Mouse (Mus musculus): ENCODE results near the gene Cfap100. TPM values are rescaled to one million over a fixed set of nuclear protein-coding genes. Genes with fewer than 3 reads are reported as not detected.

Cfap100 gene
- total RNA-seq, 2 experiments from 2014 or later: not detected

DNA sequence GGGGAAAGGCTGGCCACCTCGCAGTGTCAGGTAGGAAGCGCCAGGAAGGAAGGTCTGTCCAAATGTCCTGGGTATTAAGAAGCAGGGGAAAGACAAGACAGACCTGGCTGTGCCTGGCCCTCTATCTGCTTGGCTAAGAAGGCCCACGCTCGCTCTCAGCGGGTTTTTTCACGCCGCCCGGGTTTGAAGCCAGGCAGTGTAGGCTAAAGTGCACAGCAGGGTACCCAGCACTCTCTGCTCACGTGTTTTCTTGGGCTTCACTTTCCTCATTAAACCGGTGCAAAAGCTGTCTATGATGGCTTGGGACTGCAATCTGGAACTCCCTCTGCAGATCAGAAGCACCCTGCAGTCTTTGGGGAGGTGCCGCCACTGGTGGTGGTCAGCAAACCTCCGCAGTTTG, 33.2 kb upstream of the Cfap100 start:
- no peak for ATAC-seq (replicated peaks; ENCODE audit: low FRiP score, poor library complexity, severe bottlenecking)

GRCm38 (mm10) chr6:90461181-90461580, 32.6 kb upstream of the Cfap100 start:
- no peak for ATAC-seq (replicated peaks; ENCODE audit: low FRiP score, poor library complexity, severe bottlenecking)

DNA sequence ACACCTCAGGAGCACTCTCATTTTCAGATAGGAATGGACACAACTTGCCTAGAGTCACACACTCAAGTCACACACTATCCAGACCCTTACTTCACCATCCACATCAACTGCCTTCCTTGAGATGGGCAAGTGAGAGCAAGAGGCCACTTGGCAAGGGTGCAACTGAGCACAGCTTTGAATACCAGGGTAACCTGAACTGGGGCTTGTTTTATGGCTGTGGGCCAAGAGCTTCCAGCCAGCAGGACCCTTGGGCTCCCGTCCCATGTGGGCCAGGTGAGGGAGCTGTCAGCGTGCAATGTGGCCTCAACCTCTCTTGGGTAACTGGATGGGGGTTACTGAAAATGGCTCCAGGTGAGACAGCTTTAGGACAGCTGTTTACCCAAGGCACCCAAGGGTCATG, 28.8 kb upstream of the Cfap100 start:
- ATAC-seq (replicated peaks; ENCODE audit: low FRiP score, poor library complexity, severe bottlenecking): no peak

DNA sequence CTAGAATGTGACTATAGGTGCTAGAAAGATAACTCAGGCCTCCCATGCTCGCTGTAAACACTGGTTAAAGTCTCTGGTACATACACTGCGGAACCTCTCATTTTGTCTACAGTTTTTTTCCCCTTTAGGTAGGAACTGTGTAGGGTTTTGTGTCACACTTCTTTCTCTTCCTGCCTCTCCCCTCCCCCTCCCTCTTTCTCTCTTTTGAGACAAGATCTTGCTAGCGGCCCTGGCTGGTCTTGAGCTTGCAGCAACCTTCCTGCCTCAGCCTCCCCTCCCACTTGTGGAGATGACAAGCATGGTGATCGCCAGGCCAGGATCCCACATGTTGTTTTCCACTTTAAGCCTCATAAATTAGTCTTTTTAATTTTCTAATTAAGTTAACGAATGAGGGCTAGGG, 25.2 kb upstream of the Cfap100 start:
- ATAC-seq (replicated peaks; ENCODE audit: low FRiP score, poor library complexity, severe bottlenecking): no peak

DNA sequence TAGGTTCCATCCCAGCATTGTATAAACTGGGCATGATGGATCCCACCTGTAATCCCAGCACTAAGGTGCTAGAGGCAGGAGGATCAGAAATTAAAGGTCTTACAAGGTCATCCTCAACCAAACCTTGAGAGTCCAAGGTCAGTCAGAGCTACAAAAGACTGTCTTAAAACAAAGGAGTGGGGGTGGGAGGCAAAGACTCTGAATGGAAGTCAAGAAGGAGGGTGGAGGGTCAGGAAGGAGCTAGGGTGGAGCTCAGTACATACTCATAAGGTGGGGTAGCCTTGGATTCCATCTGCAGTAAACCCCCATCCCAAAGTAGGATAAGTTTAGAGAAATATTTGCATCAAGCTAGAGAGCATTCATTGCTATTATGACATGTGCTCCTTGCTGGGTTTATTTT, 24.0 kb upstream of the Cfap100 start:
- ATAC-seq (replicated peaks; ENCODE audit: low FRiP score, poor library complexity, severe bottlenecking): no peak

GRCm38 (mm10) chr6:90451512-90451911, 22.9 kb upstream of the Cfap100 start:
- no peak for ATAC-seq (replicated peaks; ENCODE audit: low FRiP score, poor library complexity, severe bottlenecking)

DNA sequence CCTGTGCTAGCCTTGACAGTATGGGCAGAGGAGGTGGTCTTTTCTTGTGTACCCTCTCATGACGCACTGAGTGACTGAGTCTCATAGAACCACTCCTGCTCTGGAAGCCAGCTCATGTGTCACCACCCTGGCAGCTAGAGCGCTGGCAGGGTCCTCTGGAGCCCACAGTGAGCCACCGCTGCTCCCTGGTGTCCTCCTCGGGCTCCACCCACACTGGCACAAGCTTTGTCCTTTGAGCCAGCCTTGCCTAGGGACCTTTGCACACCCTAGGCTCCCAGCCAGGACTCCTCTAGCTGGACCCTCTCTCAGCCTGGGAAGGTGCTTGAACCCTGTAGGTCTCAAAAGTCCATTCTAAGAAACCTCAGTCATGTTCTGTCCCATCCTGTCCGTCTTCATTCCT, 22.1 kb upstream of the Cfap100 start:
- ATAC-seq (replicated peaks; ENCODE audit: low FRiP score, poor library complexity, severe bottlenecking): no peak

GRCm38 (mm10) chr6:90450179-90450578, 21.6 kb upstream of the Cfap100 start:
- ATAC-seq (replicated peaks; ENCODE audit: low FRiP score, poor library complexity, severe bottlenecking): no peak

DNA sequence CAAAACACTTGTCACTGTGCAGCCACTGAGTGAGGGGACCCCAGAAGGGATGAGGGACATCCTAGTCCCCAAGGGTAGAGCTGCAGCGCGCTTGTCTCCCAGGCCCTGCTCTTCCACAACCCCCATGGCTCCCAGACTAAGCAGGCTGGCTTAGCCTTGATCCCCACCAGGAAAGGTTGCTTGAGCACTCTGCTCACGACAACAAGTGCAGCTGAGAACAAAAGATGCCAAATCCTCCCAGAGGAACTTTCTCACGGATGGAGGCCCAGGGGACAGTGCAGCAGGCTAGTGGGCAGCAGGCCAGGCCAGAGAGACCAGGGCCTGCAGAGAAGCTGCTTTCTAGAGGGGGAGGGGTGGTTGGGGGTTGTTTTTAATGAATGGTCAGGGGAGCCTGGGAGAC, 18.3 kb upstream of the Cfap100 start:
- no peak for ATAC-seq (replicated peaks; ENCODE audit: low FRiP score, poor library complexity, severe bottlenecking)

DNA sequence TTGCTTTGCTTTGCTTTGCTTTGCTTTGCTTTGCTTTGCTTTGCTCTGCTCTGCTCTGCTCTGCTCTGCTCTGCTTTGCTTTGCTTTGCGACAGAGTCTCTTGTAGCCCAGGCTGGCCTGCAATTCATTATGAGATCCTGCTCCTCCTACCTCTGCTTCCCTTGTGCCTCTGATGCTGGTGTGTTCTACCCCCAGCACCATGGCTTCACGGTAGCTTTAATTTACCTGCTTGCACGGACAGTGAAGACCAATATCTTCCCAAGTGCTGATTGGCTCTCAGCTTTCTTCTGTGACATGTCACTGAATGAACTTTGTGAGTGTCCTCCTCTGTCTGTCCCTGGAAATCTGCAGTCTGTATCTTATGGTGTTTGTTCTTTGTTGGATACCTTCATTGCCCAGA, 8.4 kb upstream of the Cfap100 start:
- ATAC-seq (replicated peaks; ENCODE audit: low FRiP score, poor library complexity, severe bottlenecking): no peak

GRCm38 (mm10) chr6:90436192-90436907, 7.8 kb upstream of the Cfap100 start:
- ATAC-seq (replicated peaks; ENCODE audit: low FRiP score, poor library complexity, severe bottlenecking): no peak

DNA sequence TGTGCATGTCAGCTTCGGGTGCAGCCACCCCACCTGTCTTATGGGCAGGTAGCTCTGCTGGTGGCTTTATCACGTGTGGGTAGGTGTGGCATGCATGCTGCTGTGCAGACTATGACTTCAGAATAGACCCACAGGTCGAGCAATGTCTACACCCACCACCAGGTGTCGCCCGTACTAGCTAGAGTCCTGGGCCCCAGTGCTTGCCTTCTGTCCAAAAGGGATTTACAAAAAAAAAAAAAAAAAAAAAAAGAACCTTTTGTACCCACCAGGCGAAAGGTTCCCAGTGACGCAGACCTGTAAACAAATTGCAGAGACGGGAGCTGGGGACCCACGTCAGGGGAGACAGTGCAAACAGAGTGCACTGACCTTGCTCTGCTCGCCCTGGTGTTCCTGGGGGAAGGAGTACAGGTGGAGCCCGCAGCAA, 6.6 kb upstream of the Cfap100 start:
- 0 out of 2 replicates have a peak, but pooled peaks have one; percentile 49 for ATAC-seq (replicated peaks; ENCODE audit: low FRiP score, poor library complexity, severe bottlenecking)

GRCm38 (mm10) chr6:90434687-90435086, 6.1 kb upstream of the Cfap100 start:
- ATAC-seq (replicated peaks; ENCODE audit: low FRiP score, poor library complexity, severe bottlenecking): no peak

- no peak for ATAC-seq (replicated peaks; ENCODE audit: low FRiP score, poor library complexity, severe bottlenecking)
Measured at GRCm38 (mm10) chr6:90431487-90431886, 2.9 kb upstream of the Cfap100 start.

GRCm38 (mm10) chr6:90429911-90430310, 1.3 kb upstream of the Cfap100 start:
- ATAC-seq (replicated peaks; ENCODE audit: low FRiP score, poor library complexity, severe bottlenecking): no peak

- no peak for ATAC-seq (replicated peaks; ENCODE audit: low FRiP score, poor library complexity, severe bottlenecking)
Measured at GRCm38 (mm10) chr6:90426003-90426402, 2.6 kb downstream of the Cfap100 start.

- ATAC-seq (replicated peaks; ENCODE audit: low FRiP score, poor library complexity, severe bottlenecking): no peak
Measured at GRCm38 (mm10) chr6:90425361-90425760, 3.2 kb downstream of the Cfap100 start.

GRCm38 (mm10) chr6:90422565-90422964, 6.0 kb downstream of the Cfap100 start:
- ATAC-seq (replicated peaks; ENCODE audit: low FRiP score, poor library complexity, severe bottlenecking): 0 out of 2 replicates have a peak, but pooled peaks have one; percentile 55

DNA sequence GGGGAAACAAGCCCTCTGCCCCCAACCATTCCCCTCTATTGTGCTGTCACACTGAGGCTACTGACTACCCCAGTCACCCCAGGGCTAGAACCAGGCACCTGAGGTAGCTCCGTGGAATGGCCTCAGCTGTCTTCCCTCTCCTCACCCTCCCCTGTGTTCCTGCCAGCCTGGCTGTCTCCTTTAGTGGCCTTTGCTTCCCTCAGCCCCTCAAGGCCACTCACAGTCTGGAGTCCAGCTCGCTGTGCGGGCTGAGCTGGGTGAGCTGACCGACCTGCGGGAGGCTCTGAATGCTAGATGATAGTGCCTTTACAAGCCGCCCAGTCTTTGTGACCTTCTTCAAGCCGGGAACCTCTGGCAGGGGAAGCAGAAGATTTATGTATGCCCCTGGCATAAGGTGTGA, 16.7 kb downstream of the Cfap100 start:
- no peak for ATAC-seq (replicated peaks; ENCODE audit: low FRiP score, poor library complexity, severe bottlenecking)

DNA sequence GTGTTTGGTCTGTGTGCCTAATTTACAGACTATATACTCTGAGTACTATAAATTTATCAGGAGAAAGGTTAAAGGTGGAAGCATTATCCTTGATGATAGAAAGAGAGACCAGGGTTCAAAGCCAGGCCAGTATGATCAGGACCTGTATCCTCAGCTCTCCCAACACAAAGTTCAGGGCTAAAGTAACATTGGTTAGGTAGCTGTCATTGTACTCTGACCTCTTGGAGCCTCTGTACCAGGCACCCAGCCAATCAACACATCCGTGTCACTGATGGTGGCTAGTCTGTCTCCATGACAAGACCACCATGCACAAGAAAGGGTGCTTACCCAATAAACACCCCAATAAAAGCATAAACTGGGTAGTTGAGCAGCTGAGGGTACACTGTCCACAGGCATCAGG, 17.6 kb downstream of the Cfap100 start:
- ATAC-seq (replicated peaks; ENCODE audit: low FRiP score, poor library complexity, severe bottlenecking): no peak

DNA sequence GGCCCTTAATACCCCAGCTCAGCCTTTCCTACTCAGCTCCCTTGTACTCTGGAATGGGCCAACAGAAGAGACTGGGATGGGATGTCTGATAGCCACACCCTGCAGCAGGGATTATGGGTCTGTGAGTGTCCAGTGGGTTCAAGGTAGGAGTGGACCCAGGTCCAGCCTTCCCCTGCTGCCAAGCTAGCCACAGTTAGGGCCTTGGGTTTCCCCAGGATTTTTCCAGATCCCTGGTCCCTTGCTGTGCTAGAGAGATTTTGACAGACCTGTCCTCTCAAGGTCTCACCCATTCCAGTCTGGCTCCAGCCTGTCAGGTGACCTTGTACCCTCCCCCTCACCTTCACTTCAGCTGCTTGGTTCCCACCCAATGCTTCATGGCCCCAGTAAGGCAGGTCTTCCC, 20.0 kb downstream of the Cfap100 start:
- no peak for ATAC-seq (replicated peaks; ENCODE audit: low FRiP score, poor library complexity, severe bottlenecking)

DNA sequence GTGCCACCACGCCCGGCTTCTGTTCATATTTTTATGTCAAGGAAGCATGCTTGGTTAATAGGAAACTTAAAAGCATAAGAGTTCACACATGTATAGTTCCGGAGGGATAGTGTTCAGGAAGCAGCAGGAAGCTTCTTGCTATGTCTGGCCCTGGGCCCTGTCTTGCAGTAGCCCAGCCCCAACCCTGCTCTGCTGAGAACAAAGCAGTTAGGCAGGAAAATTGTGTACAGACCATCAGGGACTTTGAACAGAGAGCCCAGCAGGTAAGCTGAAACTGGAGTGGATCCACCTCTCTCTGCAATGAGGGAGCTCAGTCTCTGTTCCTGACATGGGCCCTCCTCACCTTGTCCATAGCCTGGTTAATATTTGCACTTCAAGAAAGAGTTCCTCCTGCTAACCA, 31.3 kb downstream of the Cfap100 start:
- no peak for ATAC-seq (replicated peaks; ENCODE audit: low FRiP score, poor library complexity, severe bottlenecking)
